Mouse (Mus musculus) bone marrow macrophage, adult 2 months (primary cell): ENCODE results near the gene Gm4353.

Experiments
- CTCF ChIP-seq: IDR thresholded peaks from 2 replicates; pipeline ENCODE4 v1.5.1; 2012; ENCODE audit warnings: low read depth, mild to moderate bottlenecking, low read length, moderate library complexity
- POLR2A ChIP-seq: IDR thresholded peaks from 2 replicates; pipeline ENCODE4 v1.6.1; 2012; ENCODE audit warnings: mild to moderate bottlenecking, low read depth, low read length, borderline replicate concordance

DNA sequence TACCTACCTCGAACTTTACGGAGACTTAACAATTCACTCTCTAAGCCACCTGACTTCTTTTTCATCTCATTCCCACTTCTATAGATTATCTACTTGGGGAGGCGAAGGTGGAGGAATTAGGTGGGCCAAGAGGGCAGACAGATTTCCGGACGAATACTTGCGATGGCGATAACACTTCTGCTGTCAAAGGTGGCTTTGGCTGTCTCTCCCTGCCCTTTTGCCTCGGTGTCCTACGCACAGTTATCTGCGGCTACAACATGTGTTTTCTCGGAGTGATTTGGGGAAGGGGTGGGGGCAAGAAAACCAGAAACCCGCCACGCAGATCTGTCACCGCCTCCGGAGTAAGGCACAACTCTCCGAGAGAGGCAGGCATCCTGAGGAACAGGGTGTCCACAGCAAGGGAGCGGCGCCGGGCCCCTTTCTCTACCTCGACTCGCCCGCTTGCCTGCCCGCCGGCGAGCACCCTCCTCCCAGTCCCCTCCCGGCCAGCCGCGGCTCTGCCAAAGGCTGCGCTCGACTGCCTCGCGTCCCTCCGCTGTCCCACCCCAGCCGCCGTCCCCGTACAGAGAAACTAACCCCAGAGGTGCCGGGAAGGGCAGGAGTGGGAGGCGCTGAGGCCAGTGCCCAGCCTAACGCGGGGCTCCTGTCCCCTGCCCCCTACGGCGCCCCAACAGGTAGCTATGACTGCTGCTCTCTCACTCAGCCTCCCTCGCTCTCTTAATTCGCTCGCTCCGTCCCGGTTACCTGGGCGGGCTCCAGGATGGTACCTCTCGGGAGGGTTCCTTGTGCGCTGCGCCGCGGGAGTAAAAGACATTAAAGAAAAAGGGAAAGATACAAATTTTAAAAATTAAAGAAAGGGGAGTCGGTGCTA lies 50.8 kb downstream of the Gm4353 start:
- no peak for TF ChIP-seq CTCF
- no peak for TF ChIP-seq POLR2A
